Comparison of ENCODE assay signal across 30 mouse cellular contexts in the genomic region with DNA sequence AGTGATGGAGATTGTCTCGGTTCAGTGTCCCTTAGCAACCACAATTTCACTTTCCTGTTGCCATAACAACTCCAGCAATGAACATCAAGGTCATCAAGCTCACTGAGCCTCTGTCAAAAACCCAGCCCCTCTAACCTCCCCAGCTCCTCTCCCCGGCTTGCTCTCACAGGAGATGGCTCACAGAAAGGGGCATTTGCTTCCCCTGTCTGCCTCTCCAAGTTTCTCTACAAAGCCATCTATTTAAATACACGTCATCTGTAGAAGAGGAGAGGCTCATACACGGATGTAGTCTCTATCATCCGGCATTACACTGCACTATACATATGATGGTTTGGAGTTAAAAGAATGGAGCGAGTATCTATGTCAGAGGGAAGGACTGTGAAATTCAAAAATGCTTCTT.
DNase-seq lines count a peak whose midpoint lies in the region; ATAC-seq and TF ChIP-seq lines count a peak whose summit lies in the region.
"Had no signal": no experiment of that assay in that cellular context is flagged by ENCODE, and none has a peak within 500 bp of the region (broad histone marks: within the 10 kb centered on the region; RNA-seq: fewer than 3 reads in every experiment).

No protein-coding gene starts in this region.

- H3K27me3 ChIP-seq in hindbrain, embryonic 11.5 days (ENCODE audit: control insufficient read depth, insufficient read depth, low read length), result no peaks in the 10 kb centered on the region
- H3K27me3 ChIP-seq in hindbrain, embryonic 12.5 days, result no peaks in the 10 kb centered on the region
- H3K27me3 ChIP-seq: embryonic facial prominence, embryonic 13.5 days; liver, embryonic 13.5 days; megakaryocyte, embryonic 14.5 days had no signal

- no peak for TF ChIP-seq CTCF in brain, embryonic 14.5 days (IDR thresholded peaks at IDR 0.05; ENCODE audit: borderline replicate concordance, extremely low read depth, insufficient read depth, insufficient read length)

- DNase-seq in hindbrain, embryonic 11.5 days (ENCODE audit: low spot score), result peak; percentile 7
- DNase-seq in R1 (ENCODE audit: low read depth, low spot score), result peak; percentile 32
- peak; percentile 57 for DNase-seq in brain, embryonic 14.5 days (ENCODE audit: low read depth)
- peak; percentile 37 for DNase-seq in retina, postnatal 1 day
- DNase-seq in spleen, postnatal 10 days (ENCODE audit: low spot score in 2 of 2), result no peak
- DNase-seq: adrenal gland, adult 8-10 months; B cell, adult 2 months; cerebellum, adult 11 months; cerebellum, adult 9-10 months; cerebellum, postnatal 36 days; gastrocnemius, adult 2 months; gastrocnemius, postnatal 36 days; heart, adult 2 months; kidney, adult 9 months; kidney, postnatal 10 days; layer of hippocampus, postnatal 36 days; left cerebral cortex, postnatal 4 days; liver, embryonic 13.5 days; lung, adult 18-20 months; lung, postnatal 4 days; right cerebral cortex, adult 18-20 months; thymus, adult 2 months; thymus, postnatal 4 days had no signal

- H3K4me1 ChIP-seq in hindbrain, embryonic 11.5 days (replicated peaks; ENCODE audit: control insufficient read depth, insufficient read depth, low read length), result no peaks in the 10 kb centered on the region
- H3K4me1 ChIP-seq in hindbrain, embryonic 12.5 days, result 0 out of 2 replicates have a peak, but pooled peaks cover 2% of the 10 kb centered on the region
- H3K4me1 ChIP-seq: embryonic facial prominence, embryonic 13.5 days; heart, embryonic 12.5 days; liver, embryonic 13.5 days; megakaryocyte, embryonic 14.5 days had no signal

- no peak for TF ChIP-seq POLR2A in brain, embryonic 14.5 days (IDR thresholded peaks at IDR 0.05; ENCODE audit: borderline replicate concordance, extremely low read depth, insufficient read depth, insufficient read length, poor library complexity, severe bottlenecking)

- H3K4me3 ChIP-seq in hindbrain, embryonic 11.5 days (ENCODE audit: low read depth, low read length), result no peak overlapping the region
- no peak overlapping the region for H3K4me3 ChIP-seq in hindbrain, embryonic 12.5 days
- H3K4me3 ChIP-seq: embryonic facial prominence, embryonic 13.5 days; erythroblast, embryonic 14.5 days; gastrocnemius, adult 2 months; heart, adult 2 months; heart, embryonic 12.5 days; liver, embryonic 13.5 days; megakaryocyte, embryonic 14.5 days had no signal

- no peaks in the 10 kb centered on the region for H3K36me3 ChIP-seq in hindbrain, embryonic 11.5 days (ENCODE audit: control insufficient read depth, insufficient read depth, low read length)
- H3K36me3 ChIP-seq in hindbrain, embryonic 12.5 days, result no peaks in the 10 kb centered on the region
- H3K36me3 ChIP-seq: embryonic facial prominence, embryonic 13.5 days; heart, embryonic 12.5 days; liver, embryonic 13.5 days had no signal

- WGBS in hindbrain, embryonic 11.5 days, result 58% methylated on average over 6 of the region's 6 CpGs
- 67% methylated on average over 6 of the region's 6 CpGs for WGBS in hindbrain, embryonic 12.5 days

- no peak overlapping the region for H3K27ac ChIP-seq in hindbrain, embryonic 11.5 days (ENCODE audit: low read depth, low read length)
- no peak overlapping the region for H3K27ac ChIP-seq in hindbrain, embryonic 12.5 days
- H3K27ac ChIP-seq: embryonic facial prominence, embryonic 13.5 days; gastrocnemius, adult 2 months; heart, adult 2 months; liver, embryonic 13.5 days had no signal

- no peak overlapping the region for H3K9ac ChIP-seq in hindbrain, embryonic 11.5 days (ENCODE audit: low read depth, low read length)
- no peak overlapping the region for H3K9ac ChIP-seq in hindbrain, embryonic 12.5 days
- H3K9ac ChIP-seq: embryonic facial prominence, embryonic 13.5 days; heart, embryonic 12.5 days; liver, embryonic 13.5 days had no signal

- no peaks in the 10 kb centered on the region for H3K9me3 ChIP-seq in hindbrain, embryonic 11.5 days (ENCODE audit: control insufficient read depth, low read length)
- no peaks in the 10 kb centered on the region for H3K9me3 ChIP-seq in hindbrain, embryonic 12.5 days (replicated peaks)
- H3K9me3 ChIP-seq: embryonic facial prominence, embryonic 13.5 days; heart, embryonic 12.5 days; liver, embryonic 13.5 days; megakaryocyte, embryonic 14.5 days had no signal

- H3K4me2 ChIP-seq in hindbrain, embryonic 11.5 days (replicated peaks; ENCODE audit: low read depth, low read length), result no peak overlapping the region
- H3K4me2 ChIP-seq in hindbrain, embryonic 12.5 days (replicated peaks), result no peak overlapping the region
- H3K4me2 ChIP-seq: embryonic facial prominence, embryonic 13.5 days; heart, embryonic 12.5 days; liver, embryonic 13.5 days had no signal

- ATAC-seq in hindbrain, embryonic 11.5 days (ENCODE audit: low FRiP score), result no peak
- ATAC-seq in hindbrain, embryonic 12.5 days (ENCODE audit: low FRiP score), result no peak
- ATAC-seq: intestine, embryonic 16.5 days; lung, postnatal 0 days had no signal

Comparison
In these comparisons a context has a peak if more than half of its experiments do, and no peak if none do; other contexts are left out.
1. DNase-seq: peak in hindbrain, embryonic 11.5 days (single experiment), R1 (single experiment), brain, embryonic 14.5 days (single experiment) and retina, postnatal 1 day (single experiment); none in spleen, postnatal 10 days (0 of 2).